Mouse (Mus musculus) myocyte (in vitro differentiated cells): ENCODE results near the gene Bbs9. TPM values are rescaled to one million over a fixed set of nuclear protein-coding genes. Genes with fewer than 3 reads are reported as not detected.

Source experiments
- H3K27me3 ChIP-seq: one replicate; pipeline ENCODE4 v1.6.1; 2011; ENCODE audit not compliant: control insufficient read depth, insufficient read depth, insufficient read length
- H3K36me3 ChIP-seq: one replicate; pipeline ENCODE4 v1.6.1; 2011; ENCODE audit not compliant: control insufficient read depth, insufficient read depth
- H3K4me2 ChIP-seq: one replicate; pipeline ENCODE4 v1.6.1; 2011; ENCODE audit warnings: low read depth, control low read depth
- H3K4me3 ChIP-seq: one replicate; pipeline ENCODE4 v1.5.1; 2011; ENCODE audit warnings: mild to moderate bottlenecking, control low read depth, moderate library complexity
- H3K79me2 ChIP-seq: one replicate; pipeline ENCODE4 v1.6.1; 2011; ENCODE audit not compliant: control insufficient read depth, insufficient read depth
- H3ac ChIP-seq: one replicate; pipeline ENCODE4 v1.6.1; 2011; ENCODE audit not compliant: control insufficient read depth, insufficient read length
- CEBPB ChIP-seq: IDR thresholded peaks from 2 replicates; pipeline ENCODE4 v1.6.1; 2011; ENCODE audit warnings: mild to moderate bottlenecking, moderate library complexity; ENCODE audit not compliant: poor library complexity, insufficient read depth, severe bottlenecking
- E2F4 ChIP-seq: IDR thresholded peaks from one replicate; pipeline ENCODE4 v1.6.1; 2011; ENCODE audit warnings: mild to moderate bottlenecking, control low read depth, moderate library complexity; ENCODE audit not compliant: insufficient read depth
- MAX ChIP-seq: IDR thresholded peaks from one replicate; pipeline ENCODE4 v1.6.1; 2011; ENCODE audit warnings: low read depth, mild to moderate bottlenecking, control low read depth
- MYOD1 ChIP-seq, 3 experiments: IDR thresholded peaks; one replicate each; pipeline ENCODE4 v1.6.1; 2011; ENCODE audit warnings: control low read depth in 2 of 3, low read depth in 2 of 3, mild to moderate bottlenecking in 2 of 3, moderate library complexity in 1 of 3; ENCODE audit not compliant: insufficient read length in 2 of 3, control insufficient read depth in 1 of 3
- MYOG ChIP-seq, 3 experiments: IDR thresholded peaks; one replicate each; pipeline ENCODE4 v1.6.1; 2011; ENCODE audit warnings: control low read depth in 2 of 3, low read depth in 2 of 3, mild to moderate bottlenecking in 2 of 3; ENCODE audit not compliant: insufficient read length in 2 of 3, control insufficient read depth in 1 of 3, insufficient read depth in 1 of 3
- POLR2A ChIP-seq: IDR thresholded peaks from one replicate; pipeline ENCODE4 v1.6.1; 2011; ENCODE audit warnings: low read depth, mild to moderate bottlenecking, control low read depth, moderate library complexity; ENCODE audit not compliant: insufficient read length
- POLR2AphosphoS2 ChIP-seq: IDR thresholded peaks from one replicate; pipeline ENCODE4 v1.6.1; 2011; ENCODE audit warnings: low read depth, control low read depth; ENCODE audit not compliant: insufficient read length
- REST ChIP-seq: IDR thresholded peaks from one replicate; pipeline ENCODE4 v1.6.1; 2011; ENCODE audit warnings: mild to moderate bottlenecking, control low read depth, moderate library complexity; ENCODE audit not compliant: insufficient read depth, insufficient read length
- SRF ChIP-seq: IDR thresholded peaks from one replicate; pipeline ENCODE4 v1.6.1; 2011; ENCODE audit warnings: low read depth; ENCODE audit not compliant: control insufficient read depth, insufficient read length
- TCF12 ChIP-seq: IDR thresholded peaks from one replicate; pipeline ENCODE4 v1.6.1; 2011; ENCODE audit warnings: mild to moderate bottlenecking, control low read depth; ENCODE audit not compliant: poor library complexity, insufficient read depth, severe bottlenecking
- TCF3 ChIP-seq: IDR thresholded peaks from one replicate; pipeline ENCODE4 v1.6.1; 2011; ENCODE audit warnings: low read depth, control low read depth; ENCODE audit not compliant: insufficient read length
- USF1 ChIP-seq: IDR thresholded peaks from one replicate; pipeline ENCODE4 v1.6.1; 2011; ENCODE audit warnings: low read depth, mild to moderate bottlenecking, control low read depth, moderate library complexity
- polyA plus RNA-seq: library from polyadenylated mRNA; unstranded; fragments of >200 nt; fragmentation: generic; extraction: Trizol; gene quantifications from one replicate; pipeline ENCODE4 v1.2.1, GENCODE M21; 2012; ENCODE audit warnings: missing spikeins

Gene Bbs9
- polyA plus RNA-seq, 1 experiment: 3.6 TPM

- Histone ChIP-seq H3K4me2 (no peak overlapping the region), H3K4me3 (no peak overlapping the region), H3K79me2 (no peaks in the 10 kb centered on the region), H3K27me3 (no peaks in the 10 kb centered on the region), H3ac (no peak overlapping the region), H3K36me3 (no peaks in the 10 kb centered on the region)
- TF ChIP-seq TCF12: no peak
- no peak for TF ChIP-seq E2F4
- TF ChIP-seq POLR2AphosphoS2: no peak
- TF ChIP-seq MAX: no peak
- no peak for TF ChIP-seq MYOD1 (IDR thresholded peaks at IDR 0.05; ENCODE audit: control insufficient read depth in 1 of 3, insufficient read length in 2 of 3, low read depth in 2 of 3)
- no peak for TF ChIP-seq REST
- TF ChIP-seq SRF: no peak
- no peak for TF ChIP-seq POLR2A
- no peak for TF ChIP-seq TCF3
- no peak for TF ChIP-seq CEBPB
- no peak for TF ChIP-seq USF1
- TF ChIP-seq MYOG (IDR thresholded peaks at IDR 0.05; ENCODE audit: control insufficient read depth in 1 of 3, insufficient read depth in 1 of 3, insufficient read length in 2 of 3, low read depth in 2 of 3): no peak
These were observed 163.0 kb downstream of the Bbs9 start for GRCm38 (mm10) chr9:22638502-22638901.

GRCm38 (mm10) chr9:22640683-22641431 is 165.3 kb downstream of the Bbs9 start:
- H3K27me3 ChIP-seq: no peaks in the 10 kb centered on the region
- no peak overlapping the region for H3K4me2 ChIP-seq
- TF ChIP-seq REST: no peak
- no peaks in the 10 kb centered on the region for H3K36me3 ChIP-seq
- H3ac ChIP-seq: no peak overlapping the region
- H3K4me3 ChIP-seq: no peak overlapping the region
- H3K79me2 ChIP-seq: no peaks in the 10 kb centered on the region

GRCm38 (mm10) chr9:22645844-22646390 is 170.4 kb downstream of the Bbs9 start:
- TF ChIP-seq MAX (no peak), TCF12 (no peak), E2F4 (no peak), SRF (no peak), POLR2AphosphoS2 (no peak), MYOD1 (IDR thresholded peaks at IDR 0.05; ENCODE audit: control insufficient read depth in 1 of 3, insufficient read length in 2 of 3, low read depth in 2 of 3) (no peak), CEBPB (no peak), REST (no peak), USF1 (no peak), MYOG (IDR thresholded peaks at IDR 0.05; ENCODE audit: control insufficient read depth in 1 of 3, insufficient read depth in 1 of 3, insufficient read length in 2 of 3, low read depth in 2 of 3) (no peak)
- Histone ChIP-seq H3K4me3 (no peak overlapping the region), H3ac (no peak overlapping the region), H3K36me3 (no peaks in the 10 kb centered on the region), H3K79me2 (no peaks in the 10 kb centered on the region), H3K4me2 (no peak overlapping the region), H3K27me3 (no peaks in the 10 kb centered on the region)

GRCm38 (mm10) chr9:22646461-22646860 is 170.9 kb downstream of the Bbs9 start:
- Histone ChIP-seq H3K27me3 (no peaks in the 10 kb centered on the region), H3K36me3 (no peaks in the 10 kb centered on the region)

GRCm38 (mm10) chr9:22648163-22648562 is 172.6 kb downstream of the Bbs9 start:
- Histone ChIP-seq H3K4me3 (no peak overlapping the region), H3K79me2 (no peaks in the 10 kb centered on the region), H3K36me3 (no peaks in the 10 kb centered on the region), H3K4me2 (no peak overlapping the region), H3K27me3 (no peaks in the 10 kb centered on the region), H3ac (no peak overlapping the region)
- no peak for TF ChIP-seq TCF12
- TF ChIP-seq MAX: no peak
- no peak for TF ChIP-seq E2F4
- TF ChIP-seq SRF: no peak
- TF ChIP-seq REST: no peak
- TF ChIP-seq POLR2A: no peak
- no peak for TF ChIP-seq USF1
- no peak for TF ChIP-seq MYOD1 (IDR thresholded peaks at IDR 0.05; ENCODE audit: control insufficient read depth in 1 of 3, insufficient read length in 2 of 3, low read depth in 2 of 3)
- no peak for TF ChIP-seq CEBPB
- TF ChIP-seq POLR2AphosphoS2: no peak
- TF ChIP-seq MYOG (IDR thresholded peaks at IDR 0.05; ENCODE audit: control insufficient read depth in 1 of 3, insufficient read depth in 1 of 3, insufficient read length in 2 of 3, low read depth in 2 of 3): no peak
- no peak for TF ChIP-seq TCF3

More at GRCm38 (mm10) chr9:22646461-22646860, 170.9 kb downstream of the Bbs9 start:
- Histone ChIP-seq H3ac (no peak overlapping the region), H3K4me3 (no peak overlapping the region), H3K4me2 (no peak overlapping the region), H3K79me2 (no peaks in the 10 kb centered on the region)
- TF ChIP-seq POLR2A (no peak), TCF12 (no peak), E2F4 (no peak)
